Mouse (Mus musculus): ENCODE measurements around the gene Uqcc2. TPM values are rescaled to one million over a fixed set of nuclear protein-coding genes. Genes with fewer than 3 reads are reported as not detected.

Gene Uqcc2
- polyA plus RNA-seq, 1 experiment from 2014 or later: 350 TPM

GRCm38 (mm10) chr17:27152976-27153723 lies 19.4 kb upstream of the Uqcc2 start:
- no peak for ATAC-seq (ENCODE audit: low read depth)
- 51% methylated on average over 8 of the region's 8 CpGs for WGBS
- H3K4me1 ChIP-seq (ENCODE audit: control insufficient read depth, insufficient read depth, low read length): peaks cover 33% of the 10 kb centered on the region

GRCm38 (mm10) chr17:27151411-27151810 lies 17.7 kb upstream of the Uqcc2 start:
- Histone ChIP-seq H3K9ac (ENCODE audit: low read depth, low read length) (no peak overlapping the region), H3K4me1 (ENCODE audit: control insufficient read depth, insufficient read depth, low read length) (peaks cover 38% of the 10 kb centered on the region), H3K27ac (replicated peaks; ENCODE audit: low read depth, low read length) (no peak overlapping the region), H3K36me3 (ENCODE audit: control insufficient read depth, insufficient read depth, low read length) (no peaks in the 10 kb centered on the region), H3K4me2 (ENCODE audit: low read depth, low read length) (no peak overlapping the region), H3K27me3 (replicated peaks; ENCODE audit: control insufficient read depth, insufficient read depth, low read length) (no peaks in the 10 kb centered on the region), H3K9me3 (ENCODE audit: control insufficient read depth, low read length) (no peaks in the 10 kb centered on the region), H3K4me3 (ENCODE audit: low read depth, low read length) (no peak overlapping the region)
- no peak for DNase-seq (ENCODE audit: low spot score)
- 72% methylated on average over 8 of the region's 8 CpGs for WGBS
- no peak for ATAC-seq (ENCODE audit: low read depth)

More at GRCm38 (mm10) chr17:27152976-27153723, 19.4 kb upstream of the Uqcc2 start:
- 0 out of 2 replicates have a peak overlapping the region, but pooled peaks have one; percentile 14 for H3K9ac ChIP-seq (ENCODE audit: low read depth, low read length)
- no peaks in the 10 kb centered on the region for H3K36me3 ChIP-seq (ENCODE audit: control insufficient read depth, insufficient read depth, low read length)
- DNase-seq (ENCODE audit: low spot score): peak; percentile 40
- H3K27me3 ChIP-seq (replicated peaks; ENCODE audit: control insufficient read depth, insufficient read depth, low read length): no peaks in the 10 kb centered on the region
- no peak overlapping the region for H3K4me3 ChIP-seq (ENCODE audit: low read depth, low read length)
- H3K27ac ChIP-seq (replicated peaks; ENCODE audit: low read depth, low read length): peak overlapping the region; percentile 34
- H3K9me3 ChIP-seq (ENCODE audit: control insufficient read depth, low read length): no peaks in the 10 kb centered on the region
- H3K4me2 ChIP-seq (ENCODE audit: low read depth, low read length): no peak overlapping the region

GRCm38 (mm10) chr17:27150871-27151270 lies 17.2 kb upstream of the Uqcc2 start:
- Histone ChIP-seq H3K36me3 (ENCODE audit: control insufficient read depth, insufficient read depth, low read length) (no peaks in the 10 kb centered on the region), H3K4me3 (ENCODE audit: low read depth, low read length) (no peak overlapping the region), H3K4me2 (ENCODE audit: low read depth, low read length) (no peak overlapping the region), H3K27ac (replicated peaks; ENCODE audit: low read depth, low read length) (no peak overlapping the region), H3K4me1 (ENCODE audit: control insufficient read depth, insufficient read depth, low read length) (peaks cover 38% of the 10 kb centered on the region), H3K27me3 (replicated peaks; ENCODE audit: control insufficient read depth, insufficient read depth, low read length) (no peaks in the 10 kb centered on the region), H3K9ac (ENCODE audit: low read depth, low read length) (no peak overlapping the region), H3K9me3 (ENCODE audit: control insufficient read depth, low read length) (no peaks in the 10 kb centered on the region)
- ATAC-seq (ENCODE audit: low read depth) (no peak), DNase-seq (ENCODE audit: low spot score) (no peak)
- WGBS: 63% methylated on average over 7 of the region's 7 CpGs

GRCm38 (mm10) chr17:27146323-27146923 lies 12.7 kb upstream of the Uqcc2 start:
- Histone ChIP-seq H3K27me3 (replicated peaks; ENCODE audit: control insufficient read depth, insufficient read depth, low read length) (no peaks in the 10 kb centered on the region), H3K9me3 (ENCODE audit: control insufficient read depth, low read length) (no peaks in the 10 kb centered on the region), H3K27ac (replicated peaks; ENCODE audit: low read depth, low read length) (no peak overlapping the region), H3K4me1 (ENCODE audit: control insufficient read depth, insufficient read depth, low read length) (peaks cover 29% of the 10 kb centered on the region), H3K36me3 (ENCODE audit: control insufficient read depth, insufficient read depth, low read length) (no peaks in the 10 kb centered on the region), H3K4me2 (ENCODE audit: low read depth, low read length) (no peak overlapping the region), H3K4me3 (ENCODE audit: low read depth, low read length) (no peak overlapping the region), H3K9ac (ENCODE audit: low read depth, low read length) (no peak overlapping the region)
- 11% methylated on average over 8 of the region's 8 CpGs for WGBS
- ATAC-seq (ENCODE audit: low read depth): 0 out of 2 replicates have a peak, but pooled peaks have one; percentile 16
- peak; percentile 44 for DNase-seq (ENCODE audit: low spot score)

GRCm38 (mm10) chr17:27144152-27144551 lies 10.4 kb upstream of the Uqcc2 start:
- no peak overlapping the region for H3K27ac ChIP-seq (replicated peaks; ENCODE audit: low read depth, low read length)
- WGBS: 71% methylated on average over 4 of the region's 4 CpGs
- H3K9me3 ChIP-seq (ENCODE audit: control insufficient read depth, low read length): no peaks in the 10 kb centered on the region
- no peak overlapping the region for H3K9ac ChIP-seq (ENCODE audit: low read depth, low read length)
- H3K27me3 ChIP-seq (replicated peaks; ENCODE audit: control insufficient read depth, insufficient read depth, low read length): no peaks in the 10 kb centered on the region
- ATAC-seq (ENCODE audit: low read depth) (no peak), DNase-seq (ENCODE audit: low spot score) (no peak)
- no peaks in the 10 kb centered on the region for H3K36me3 ChIP-seq (ENCODE audit: control insufficient read depth, insufficient read depth, low read length)
- no peak overlapping the region for H3K4me2 ChIP-seq (ENCODE audit: low read depth, low read length)
- H3K4me3 ChIP-seq (ENCODE audit: low read depth, low read length): no peak overlapping the region
- H3K4me1 ChIP-seq (ENCODE audit: control insufficient read depth, insufficient read depth, low read length): peaks cover 29% of the 10 kb centered on the region

DNA sequence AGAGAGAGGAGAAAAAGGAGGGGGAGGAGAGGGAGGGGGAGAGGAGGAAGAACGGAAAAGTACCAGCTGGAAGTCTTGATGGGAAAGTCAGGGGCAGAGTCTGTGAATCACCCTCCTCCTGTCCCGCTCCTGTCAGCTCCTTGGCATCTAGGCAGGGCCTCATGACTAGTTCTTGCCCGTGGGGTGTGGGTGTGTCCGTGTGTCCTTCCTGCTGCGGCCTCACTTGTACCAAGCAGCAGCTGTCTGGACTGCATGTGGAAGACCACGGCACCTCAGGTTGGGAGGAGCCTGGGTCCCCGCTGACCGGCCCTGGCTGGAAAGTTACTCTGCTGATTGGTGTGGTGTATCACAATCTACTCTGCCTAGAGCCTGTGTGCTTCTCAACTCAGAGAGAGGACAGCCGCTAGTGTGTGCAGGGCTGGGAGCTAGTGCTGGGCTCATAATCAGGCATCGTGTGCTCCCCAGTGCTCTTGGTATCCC lies 8.3 kb upstream of the Uqcc2 start:
- DNase-seq (ENCODE audit: low spot score) (peak; percentile 69), ATAC-seq (ENCODE audit: low read depth) (peak; percentile 48; the same call in 1 of the 2 replicates)
- Histone ChIP-seq H3K9me3 (ENCODE audit: control insufficient read depth, low read length) (no peaks in the 10 kb centered on the region), H3K9ac (ENCODE audit: low read depth, low read length) (peak overlapping the region; percentile 6; the same call in 1 of the 2 replicates), H3K36me3 (ENCODE audit: control insufficient read depth, insufficient read depth, low read length) (no peaks in the 10 kb centered on the region), H3K4me1 (ENCODE audit: control insufficient read depth, insufficient read depth, low read length) (peaks cover 23% of the 10 kb centered on the region), H3K4me2 (ENCODE audit: low read depth, low read length) (peak overlapping the region; percentile 28; the same call in 1 of the 2 replicates), H3K27me3 (replicated peaks; ENCODE audit: control insufficient read depth, insufficient read depth, low read length) (no peaks in the 10 kb centered on the region), H3K4me3 (ENCODE audit: low read depth, low read length) (no peak overlapping the region), H3K27ac (replicated peaks; ENCODE audit: low read depth, low read length) (peak overlapping the region; percentile 28; the same call in 1 of the 2 replicates)
- WGBS: 32% methylated on average over 10 of the region's 10 CpGs

DNA sequence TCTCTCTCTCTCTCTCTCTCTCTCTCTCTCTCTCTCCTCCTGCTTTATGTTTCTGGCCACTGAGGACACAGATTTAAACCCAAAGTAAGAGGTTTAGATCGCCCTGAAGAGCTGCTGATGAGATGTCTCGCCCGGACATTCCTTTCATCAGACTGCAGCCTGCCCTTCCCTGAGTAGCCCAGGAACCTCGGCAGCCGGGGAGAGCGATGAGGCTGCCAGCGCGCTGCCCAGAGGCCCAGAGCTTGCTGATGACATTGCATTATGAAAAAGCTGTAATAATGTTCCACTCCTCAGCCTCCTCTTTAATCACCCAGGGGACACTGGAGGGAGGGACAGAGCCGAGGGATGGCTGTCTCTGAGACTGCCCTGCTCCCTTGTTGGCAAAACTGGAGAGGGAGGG lies 6.5 kb upstream of the Uqcc2 start:
- 56% methylated on average over 9 of the region's 9 CpGs for WGBS
- H3K4me1 ChIP-seq (ENCODE audit: control insufficient read depth, insufficient read depth, low read length): peaks cover 9% of the 10 kb centered on the region
- DNase-seq (ENCODE audit: low spot score): no peak

GRCm38 (mm10) chr17:27139304-27139703 lies 5.6 kb upstream of the Uqcc2 start:
- 0 out of 2 replicates have a peak, but pooled peaks have one; percentile 23 for ATAC-seq (ENCODE audit: low read depth)
- Histone ChIP-seq H3K4me3 (ENCODE audit: low read depth, low read length) (no peak overlapping the region), H3K27me3 (replicated peaks; ENCODE audit: control insufficient read depth, insufficient read depth, low read length) (no peaks in the 10 kb centered on the region), H3K9me3 (ENCODE audit: control insufficient read depth, low read length) (no peaks in the 10 kb centered on the region), H3K9ac (ENCODE audit: low read depth, low read length) (no peak overlapping the region), H3K27ac (replicated peaks; ENCODE audit: low read depth, low read length) (no peak overlapping the region), H3K4me2 (ENCODE audit: low read depth, low read length) (no peak overlapping the region), H3K36me3 (ENCODE audit: control insufficient read depth, insufficient read depth, low read length) (no peaks in the 10 kb centered on the region), H3K4me1 (ENCODE audit: control insufficient read depth, insufficient read depth, low read length) (peaks cover 9% of the 10 kb centered on the region)
- WGBS: 50% methylated on average over 7 of the region's 7 CpGs
- DNase-seq (ENCODE audit: low spot score): peak; percentile 22

More for the DNA sequence above, 6.5 kb upstream of the Uqcc2 start:
- no peaks in the 10 kb centered on the region for H3K27me3 ChIP-seq (replicated peaks; ENCODE audit: control insufficient read depth, insufficient read depth, low read length)
- H3K4me2 ChIP-seq (ENCODE audit: low read depth, low read length): no peak overlapping the region
- no peak overlapping the region for H3K9ac ChIP-seq (ENCODE audit: low read depth, low read length)
- ATAC-seq (ENCODE audit: low read depth): no peak
- no peaks in the 10 kb centered on the region for H3K36me3 ChIP-seq (ENCODE audit: control insufficient read depth, insufficient read depth, low read length)
- H3K4me3 ChIP-seq (ENCODE audit: low read depth, low read length): no peak overlapping the region
- no peaks in the 10 kb centered on the region for H3K9me3 ChIP-seq (ENCODE audit: control insufficient read depth, low read length)
- no peak overlapping the region for H3K27ac ChIP-seq (replicated peaks; ENCODE audit: low read depth, low read length)
